Mouse (Mus musculus): ENCODE data around the gene Cobl. TPM values are rescaled to one million over a fixed set of nuclear protein-coding genes. Genes with fewer than 3 reads are reported as not detected.

The Cobl gene
- polyA plus RNA-seq (2012): 0.01 and 0.03 TPM in 2 replicates

GRCm38 (mm10) chr11:12464181-12465162 lies at the start of gene Cobl:
Gene Cobl (minus strand): TSS chr11:12464960.
- H3K27me3 ChIP-seq (ENCODE audit: control insufficient read depth): peaks cover 24% of the 10 kb centered on the region
- no peaks in the 10 kb centered on the region for H3K4me1 ChIP-seq (ENCODE audit: control insufficient read depth)
- TF ChIP-seq GATA1 (IDR thresholded peaks at IDR 0.05; ENCODE audit: low read length) (no peak), TAL1 (IDR thresholded peaks at IDR 0.05; ENCODE audit: low read length) (no peak)
- peak within 1 kb of the TSS; percentile 49 for H3K4me3 ChIP-seq (replicated peaks)
- no peaks in the 10 kb centered on the region for H3K9me3 ChIP-seq (ENCODE audit: control insufficient read depth, low read length)
- H3K36me3 ChIP-seq (ENCODE audit: control insufficient read depth): no peaks in the 10 kb centered on the region

- H3K4me1 ChIP-seq (ENCODE audit: control insufficient read depth): no peaks in the 10 kb centered on the region
- TF ChIP-seq GATA1 (IDR thresholded peaks at IDR 0.05; ENCODE audit: low read length): no peak
- no peak for TF ChIP-seq TAL1 (IDR thresholded peaks at IDR 0.05; ENCODE audit: low read length)
- no peaks in the 10 kb centered on the region for H3K9me3 ChIP-seq (ENCODE audit: control insufficient read depth, low read length)
- H3K27me3 ChIP-seq (ENCODE audit: control insufficient read depth): no peaks in the 10 kb centered on the region
- H3K36me3 ChIP-seq (ENCODE audit: control insufficient read depth): no peaks in the 10 kb centered on the region
- no peak overlapping the region for H3K4me3 ChIP-seq (replicated peaks)
These were observed 49.0 kb upstream of the Cobl start for GRCm38 (mm10) chr11:12513796-12514195.

GRCm38 (mm10) chr11:12506371-12506890 lies 41.7 kb upstream of the Cobl start:
- Histone ChIP-seq H3K4me3 (replicated peaks) (no peak overlapping the region), H3K27me3 (ENCODE audit: control insufficient read depth) (no peaks in the 10 kb centered on the region), H3K36me3 (ENCODE audit: control insufficient read depth) (no peaks in the 10 kb centered on the region), H3K4me1 (ENCODE audit: control insufficient read depth) (no peaks in the 10 kb centered on the region), H3K9me3 (ENCODE audit: control insufficient read depth, low read length) (no peaks in the 10 kb centered on the region)
- no peak for TF ChIP-seq TAL1 (IDR thresholded peaks at IDR 0.05; ENCODE audit: low read length)
- no peak for TF ChIP-seq GATA1 (IDR thresholded peaks at IDR 0.05; ENCODE audit: low read length)

GRCm38 (mm10) chr11:12503756-12504155 lies 39.0 kb upstream of the Cobl start:
- Histone ChIP-seq H3K9me3 (ENCODE audit: control insufficient read depth, low read length) (no peaks in the 10 kb centered on the region), H3K4me3 (replicated peaks) (no peak overlapping the region), H3K36me3 (ENCODE audit: control insufficient read depth) (no peaks in the 10 kb centered on the region), H3K4me1 (ENCODE audit: control insufficient read depth) (no peaks in the 10 kb centered on the region), H3K27me3 (ENCODE audit: control insufficient read depth) (no peaks in the 10 kb centered on the region)
- TF ChIP-seq GATA1 (IDR thresholded peaks at IDR 0.05; ENCODE audit: low read length) (no peak), TAL1 (IDR thresholded peaks at IDR 0.05; ENCODE audit: low read length) (no peak)

- TF ChIP-seq TAL1 (IDR thresholded peaks at IDR 0.05; ENCODE audit: low read length) (no peak), GATA1 (IDR thresholded peaks at IDR 0.05; ENCODE audit: low read length) (no peak)
- no peaks in the 10 kb centered on the region for H3K4me1 ChIP-seq (ENCODE audit: control insufficient read depth)
- H3K36me3 ChIP-seq (ENCODE audit: control insufficient read depth): no peaks in the 10 kb centered on the region
- no peaks in the 10 kb centered on the region for H3K27me3 ChIP-seq (ENCODE audit: control insufficient read depth)
- no peaks in the 10 kb centered on the region for H3K9me3 ChIP-seq (ENCODE audit: control insufficient read depth, low read length)
- no peak overlapping the region for H3K4me3 ChIP-seq (replicated peaks)
These were observed 37.0 kb upstream of the Cobl start for GRCm38 (mm10) chr11:12501721-12502120.

GRCm38 (mm10) chr11:12493791-12494190 lies 29.0 kb upstream of the Cobl start:
- Histone ChIP-seq H3K4me3 (replicated peaks) (no peak overlapping the region), H3K9me3 (ENCODE audit: control insufficient read depth, low read length) (no peaks in the 10 kb centered on the region), H3K27me3 (ENCODE audit: control insufficient read depth) (no peaks in the 10 kb centered on the region), H3K4me1 (ENCODE audit: control insufficient read depth) (no peaks in the 10 kb centered on the region), H3K36me3 (ENCODE audit: control insufficient read depth) (no peaks in the 10 kb centered on the region)
- TF ChIP-seq GATA1 (IDR thresholded peaks at IDR 0.05; ENCODE audit: low read length): no peak
- TF ChIP-seq TAL1 (IDR thresholded peaks at IDR 0.05; ENCODE audit: low read length): no peak

GRCm38 (mm10) chr11:12479856-12480403 lies 15.2 kb upstream of the Cobl start:
- H3K4me1 ChIP-seq (ENCODE audit: control insufficient read depth): no peaks in the 10 kb centered on the region
- no peaks in the 10 kb centered on the region for H3K9me3 ChIP-seq (ENCODE audit: control insufficient read depth, low read length)
- no peaks in the 10 kb centered on the region for H3K27me3 ChIP-seq (ENCODE audit: control insufficient read depth)
- no peak overlapping the region for H3K4me3 ChIP-seq (replicated peaks)
- no peaks in the 10 kb centered on the region for H3K36me3 ChIP-seq (ENCODE audit: control insufficient read depth)
- TF ChIP-seq GATA1 (IDR thresholded peaks at IDR 0.05; ENCODE audit: low read length) (no peak), TAL1 (IDR thresholded peaks at IDR 0.05; ENCODE audit: low read length) (no peak)

GRCm38 (mm10) chr11:12474299-12474935 lies 9.7 kb upstream of the Cobl start:
- Histone ChIP-seq H3K27me3 (ENCODE audit: control insufficient read depth) (no peaks in the 10 kb centered on the region), H3K36me3 (ENCODE audit: control insufficient read depth) (no peaks in the 10 kb centered on the region), H3K4me1 (ENCODE audit: control insufficient read depth) (no peaks in the 10 kb centered on the region), H3K4me3 (replicated peaks) (no peak overlapping the region), H3K9me3 (ENCODE audit: control insufficient read depth, low read length) (no peaks in the 10 kb centered on the region)
- TF ChIP-seq GATA1 (IDR thresholded peaks at IDR 0.05; ENCODE audit: low read length): no peak
- TF ChIP-seq TAL1 (IDR thresholded peaks at IDR 0.05; ENCODE audit: low read length): no peak
